Mouse (Mus musculus): ENCODE results near the gene Tnfrsf8. TPM values are rescaled to one million over a fixed set of nuclear protein-coding genes. Genes with fewer than 3 reads are reported as not detected.
"Not testable (repeated sequence)": the region's sequence is repeated elsewhere in the genome, so short reads cannot be mapped to it uniquely, and the experiment has no call there.

Gene Tnfrsf8
- polyA plus RNA-seq, 1 experiment from 2014 or later, result 0.10 TPM

DNA sequence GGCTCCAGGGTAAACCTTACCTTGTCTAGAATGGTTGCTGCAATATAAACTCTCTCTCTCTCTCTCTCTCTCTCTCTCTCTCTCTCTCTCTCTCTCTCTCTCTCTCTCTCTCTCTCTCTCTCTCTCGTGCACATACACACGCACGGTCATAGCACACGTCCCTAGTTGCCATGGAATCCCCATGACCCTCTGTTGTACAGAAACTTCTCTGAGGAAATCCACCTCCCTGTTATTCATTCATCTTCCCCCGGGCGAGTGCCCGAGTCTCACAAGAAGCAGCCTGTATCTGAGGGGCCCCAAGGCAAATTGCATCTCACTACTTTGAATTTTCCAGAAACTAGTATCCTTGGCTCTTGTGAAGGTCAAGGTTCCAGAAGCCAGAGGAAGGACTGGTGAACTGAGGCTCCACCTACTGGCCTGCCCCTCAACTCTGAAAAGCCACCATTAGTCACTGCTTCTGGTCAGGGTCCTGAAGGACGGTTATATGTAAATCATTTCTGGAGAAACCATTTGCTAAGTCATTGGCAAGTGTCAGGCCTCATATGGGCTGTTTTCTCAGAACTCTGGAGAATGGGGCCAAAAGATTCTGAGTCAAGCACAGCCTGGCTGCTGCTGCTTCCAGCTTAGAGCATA lies 8.1 kb upstream of the Tnfrsf8 start:
- H3K36me3 ChIP-seq (replicated peaks), result no peaks in the 10 kb centered on the region
- no peak overlapping the region for H3K27ac ChIP-seq
- H3K27me3 ChIP-seq, result no peaks in the 10 kb centered on the region
- no peaks in the 10 kb centered on the region for H3K4me1 ChIP-seq
- WGBS, result 79% methylated on average over 8 of the region's 8 CpGs
- H3K9me3 ChIP-seq, result no peaks in the 10 kb centered on the region
- H3K4me3 ChIP-seq (replicated peaks), result no peak overlapping the region
- H3K4me2 ChIP-seq, result no peak overlapping the region
- no peak overlapping the region for H3K9ac ChIP-seq
- no peak for ATAC-seq (ENCODE audit: low FRiP score)

DNA sequence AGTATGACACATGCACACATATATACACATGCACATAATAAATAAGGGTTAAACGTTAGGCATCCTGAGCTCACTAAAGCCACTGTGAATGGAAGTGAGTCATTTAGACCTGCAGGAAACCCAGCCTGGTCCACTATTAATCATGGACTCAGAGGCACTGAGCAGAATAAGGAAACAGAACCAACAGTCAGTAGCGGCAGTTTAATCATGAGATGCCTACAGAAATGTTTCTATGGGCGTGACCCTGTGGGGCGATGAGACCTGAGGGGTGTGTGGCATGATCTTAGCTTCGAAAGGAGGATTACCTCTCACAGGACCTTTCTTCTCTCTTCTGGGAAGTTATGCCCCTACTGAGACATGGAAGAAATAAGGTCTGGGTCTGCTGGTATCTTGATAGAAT lies 7.2 kb upstream of the Tnfrsf8 start:
- Histone ChIP-seq H3K4me2 (no peak overlapping the region), H3K4me1 (no peaks in the 10 kb centered on the region), H3K9ac (no peak overlapping the region), H3K36me3 (replicated peaks) (no peaks in the 10 kb centered on the region), H3K4me3 (replicated peaks) (no peak overlapping the region), H3K27ac (no peak overlapping the region), H3K9me3 (no peaks in the 10 kb centered on the region), H3K27me3 (no peaks in the 10 kb centered on the region)
- no peak for ATAC-seq (ENCODE audit: low FRiP score)
- WGBS, result 89% methylated on average over 5 of the region's 5 CpGs

DNA sequence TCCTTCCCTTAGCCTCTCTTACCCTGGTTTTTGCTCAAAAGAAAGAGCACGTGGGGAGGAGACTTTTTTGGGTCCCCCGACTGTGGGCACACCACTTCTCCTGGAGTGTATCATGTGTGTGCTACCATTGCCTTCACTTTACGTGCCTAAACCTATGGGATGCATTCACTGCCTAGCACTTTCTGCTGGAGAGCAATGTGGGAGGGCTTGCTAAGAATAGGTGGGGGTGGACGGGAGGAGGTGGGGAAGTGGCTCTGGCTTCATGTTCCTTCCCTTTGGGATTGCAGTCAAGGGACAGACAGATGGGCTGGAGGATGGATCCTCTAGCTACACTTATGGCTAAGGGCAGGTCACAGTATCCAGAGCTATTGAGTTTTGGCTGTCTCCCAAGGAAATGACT lies 5.7 kb upstream of the Tnfrsf8 start:
- Histone ChIP-seq H3K9ac (no peak overlapping the region), H3K4me2 (no peak overlapping the region), H3K27me3 (0 out of 2 replicates have a peak, but pooled peaks cover 6% of the 10 kb centered on the region), H3K27ac (no peak overlapping the region), H3K36me3 (replicated peaks) (no peaks in the 10 kb centered on the region), H3K4me3 (replicated peaks) (no peak overlapping the region), H3K4me1 (no peaks in the 10 kb centered on the region), H3K9me3 (no peaks in the 10 kb centered on the region)
- 90% methylated on average over 4 of the region's 4 CpGs for WGBS
- no peak for ATAC-seq (ENCODE audit: low FRiP score)

DNA sequence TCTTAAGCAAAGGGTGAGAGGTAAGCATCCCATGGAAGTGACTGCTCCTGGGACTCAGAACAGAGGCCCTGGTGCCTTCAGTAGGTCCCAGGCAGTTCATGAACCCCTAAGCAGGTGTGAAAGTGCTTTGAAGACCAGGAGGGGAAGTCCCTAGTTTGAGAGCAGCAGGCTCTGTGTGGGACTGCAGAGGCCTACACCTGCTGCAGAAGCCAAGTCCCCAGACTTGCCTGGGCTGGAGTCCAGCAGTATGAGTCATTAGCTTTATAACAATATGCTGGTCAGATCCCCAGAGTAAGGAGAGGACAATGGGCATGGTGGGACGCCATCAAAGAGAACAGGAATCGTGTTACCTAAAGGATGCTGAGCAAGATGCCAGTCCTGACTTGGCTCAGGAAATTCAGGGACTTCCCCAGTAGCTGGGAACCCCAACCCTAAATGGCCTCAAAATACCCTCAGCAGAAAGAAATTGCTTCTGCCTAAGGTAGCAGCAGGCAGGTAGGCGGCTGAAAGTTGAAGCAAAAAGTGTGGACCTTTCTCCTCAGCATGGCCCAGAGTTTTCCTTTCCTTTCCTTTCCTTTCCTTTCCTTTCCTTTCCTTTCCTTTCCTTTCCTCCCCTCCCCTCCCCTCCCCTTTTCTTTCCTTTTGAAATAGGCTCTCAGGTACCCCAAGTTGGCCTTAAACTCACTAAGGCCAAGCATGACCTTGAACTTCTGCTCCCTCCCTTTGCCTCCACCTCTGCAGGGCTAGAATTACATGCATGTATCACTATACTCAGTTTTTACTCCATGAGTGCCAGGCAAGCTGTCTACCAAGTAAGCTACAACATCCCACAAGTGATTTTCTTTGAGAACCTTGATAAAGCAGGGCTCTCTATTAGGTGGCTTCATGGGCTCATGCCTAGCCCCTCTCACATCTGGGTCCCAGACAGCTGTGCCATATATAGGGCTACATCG lies 4.6 kb upstream of the Tnfrsf8 start:
- Histone ChIP-seq H3K4me2 (no peak overlapping the region), H3K9ac (no peak overlapping the region), H3K27me3 (peaks cover 17% of the 10 kb centered on the region), H3K36me3 (replicated peaks) (no peaks in the 10 kb centered on the region), H3K9me3 (no peaks in the 10 kb centered on the region), H3K4me3 (replicated peaks) (no peak overlapping the region), H3K27ac (no peak overlapping the region), H3K4me1 (no peaks in the 10 kb centered on the region)
- ATAC-seq (ENCODE audit: low FRiP score), result no peak
- WGBS, result 68% methylated on average over 4 of the region's 4 CpGs

DNA sequence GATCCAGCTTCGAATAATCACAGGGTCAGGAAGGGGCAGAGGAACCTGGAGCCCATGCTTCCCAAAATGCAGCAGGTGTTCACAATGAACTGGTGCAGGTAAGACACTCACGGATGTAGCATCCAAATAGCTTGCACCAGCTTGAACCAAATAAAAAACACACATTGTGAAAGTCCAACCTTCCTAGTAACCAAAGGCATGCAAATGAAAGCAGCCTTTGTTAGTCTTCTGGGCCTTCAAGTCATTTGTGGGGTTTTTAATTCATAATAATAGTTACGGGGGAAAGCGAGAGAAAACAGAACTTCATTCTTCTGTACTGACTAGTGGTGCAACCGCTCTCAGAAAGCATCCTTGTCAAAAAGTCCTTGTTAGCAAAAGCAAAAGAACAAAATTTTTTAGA lies 1.7 kb upstream of the Tnfrsf8 start:
- 85% methylated on average over 5 of the region's 5 CpGs for WGBS
- no peak overlapping the region for H3K4me2 ChIP-seq
- H3K4me1 ChIP-seq, result no peaks in the 10 kb centered on the region
- no peaks in the 10 kb centered on the region for H3K36me3 ChIP-seq (replicated peaks)
- no peak for ATAC-seq (ENCODE audit: low FRiP score)
- H3K27ac ChIP-seq, result no peak overlapping the region
- no peak overlapping the region for H3K4me3 ChIP-seq (replicated peaks)
- H3K9ac ChIP-seq, result no peak overlapping the region
- H3K27me3 ChIP-seq, result peaks cover 20% of the 10 kb centered on the region
- no peaks in the 10 kb centered on the region for H3K9me3 ChIP-seq

DNA sequence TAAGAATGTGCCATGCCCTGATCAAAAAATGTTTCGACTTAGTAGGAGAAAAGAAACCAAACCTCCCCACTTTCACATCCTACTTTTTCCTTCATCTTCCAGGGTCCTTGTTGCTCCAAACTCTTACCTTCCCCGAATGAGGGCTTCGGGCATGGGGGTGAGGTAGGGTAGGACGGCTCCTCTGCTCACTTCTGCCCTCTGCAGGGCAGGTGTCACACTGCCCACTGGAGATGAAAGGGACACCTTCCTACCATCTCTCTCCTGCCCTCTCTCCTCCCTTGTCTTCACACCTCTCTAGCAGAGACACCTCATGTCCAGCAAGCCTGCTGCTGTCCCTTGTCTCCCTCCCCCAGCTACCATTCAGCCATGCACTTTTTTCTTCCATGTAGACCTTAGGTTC lies 998 bp downstream of the Tnfrsf8 start:
- no peaks in the 10 kb centered on the region for H3K36me3 ChIP-seq (replicated peaks)
- H3K4me2 ChIP-seq, result no peak overlapping the region
- WGBS, result 83% methylated on average over 4 of the region's 4 CpGs
- H3K27me3 ChIP-seq, result peaks cover 20% of the 10 kb centered on the region
- ATAC-seq (ENCODE audit: low FRiP score), result no peak
- H3K9ac ChIP-seq, result no peak overlapping the region
- no peaks in the 10 kb centered on the region for H3K9me3 ChIP-seq
- no peak overlapping the region for H3K27ac ChIP-seq
- H3K4me3 ChIP-seq (replicated peaks), result no peak overlapping the region
- H3K4me1 ChIP-seq, result no peaks in the 10 kb centered on the region

DNA sequence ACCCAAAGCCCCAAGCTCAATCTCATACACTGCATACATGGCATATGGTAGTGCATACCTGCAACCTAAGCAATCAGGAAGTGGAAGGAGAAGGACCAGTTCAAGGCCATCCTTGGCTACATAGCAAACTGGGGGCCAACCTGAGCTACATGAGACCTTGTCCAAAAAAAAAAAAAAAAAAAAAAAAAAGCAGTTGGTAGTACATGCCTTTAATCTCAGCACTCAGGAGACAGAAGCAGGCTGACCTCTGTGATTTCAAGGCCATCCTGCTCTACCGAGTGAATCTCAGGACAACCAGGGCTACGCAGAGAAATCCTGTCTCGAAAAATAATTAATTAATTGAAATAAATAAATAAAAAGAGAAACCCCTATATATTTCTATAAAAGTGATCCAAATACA lies 1.7 kb downstream of the Tnfrsf8 start:
- H3K4me1 ChIP-seq, result no peaks in the 10 kb centered on the region
- no peaks in the 10 kb centered on the region for H3K36me3 ChIP-seq (replicated peaks)
- no peak overlapping the region for H3K9ac ChIP-seq
- no peaks in the 10 kb centered on the region for H3K9me3 ChIP-seq
- 90% methylated on average over 3 of the region's 3 CpGs for WGBS
- H3K4me3 ChIP-seq (replicated peaks), result no peak overlapping the region
- H3K27me3 ChIP-seq, result peaks cover 20% of the 10 kb centered on the region
- no peak overlapping the region for H3K4me2 ChIP-seq
- no peak overlapping the region for H3K27ac ChIP-seq
- no peak for ATAC-seq (ENCODE audit: low FRiP score)

DNA sequence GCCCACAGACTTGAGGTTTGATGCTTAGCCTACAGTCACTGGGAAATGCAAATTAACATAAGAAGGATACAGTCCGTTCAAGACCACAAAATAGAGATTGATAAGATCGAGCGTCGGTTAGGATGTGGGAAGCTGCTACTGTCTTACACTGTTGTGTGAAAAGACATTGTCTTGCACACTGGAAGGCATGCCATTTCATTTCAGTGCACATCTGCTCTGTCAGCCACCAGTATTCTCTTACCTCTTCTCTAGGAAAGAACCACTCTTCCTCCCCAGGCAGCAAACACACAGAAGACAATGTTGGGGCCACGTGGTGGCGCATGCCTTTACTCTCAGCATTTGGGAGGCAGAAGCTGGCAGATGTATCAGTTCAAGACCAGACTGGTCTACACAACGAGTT lies 2.4 kb downstream of the Tnfrsf8 start:
- Histone ChIP-seq H3K9me3 (no peaks in the 10 kb centered on the region), H3K27me3 (peaks cover 20% of the 10 kb centered on the region)
- ATAC-seq (ENCODE audit: low FRiP score), result no peak

DNA sequence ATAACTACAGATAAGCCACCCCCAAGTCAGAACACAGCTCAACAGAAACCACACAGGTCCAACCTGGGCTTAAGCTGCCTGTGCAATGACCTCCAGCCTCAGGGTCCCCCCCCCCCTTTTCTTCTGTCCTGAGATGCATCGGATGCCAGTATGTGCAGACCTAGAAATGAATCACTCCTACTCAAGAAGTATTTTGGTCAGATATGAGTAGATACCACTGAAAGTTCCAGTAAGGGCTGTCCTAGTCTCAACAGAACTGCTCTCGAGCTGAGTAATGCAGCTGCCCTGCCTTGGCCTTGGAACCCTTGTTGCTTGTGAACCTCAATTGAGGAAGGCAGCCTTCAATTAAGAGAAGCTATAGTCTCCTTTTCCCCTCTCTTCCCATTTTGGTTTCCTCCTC lies 4.1 kb downstream of the Tnfrsf8 start:
- no peak overlapping the region for H3K27ac ChIP-seq
- no peak overlapping the region for H3K9ac ChIP-seq
- WGBS, result 78% methylated on average over 2 of the region's 2 CpGs
- H3K36me3 ChIP-seq (replicated peaks), result no peaks in the 10 kb centered on the region
- peaks cover 16% of the 10 kb centered on the region for H3K27me3 ChIP-seq
- no peak for ATAC-seq (ENCODE audit: low FRiP score)
- H3K4me1 ChIP-seq, result no peaks in the 10 kb centered on the region
- H3K4me2 ChIP-seq, result no peak overlapping the region
- no peaks in the 10 kb centered on the region for H3K9me3 ChIP-seq
- no peak overlapping the region for H3K4me3 ChIP-seq (replicated peaks)

More for the DNA sequence above, 2.4 kb downstream of the Tnfrsf8 start:
- Histone ChIP-seq H3K9ac (no peak overlapping the region), H3K4me3 (replicated peaks) (no peak overlapping the region), H3K36me3 (replicated peaks) (no peaks in the 10 kb centered on the region), H3K4me2 (no peak overlapping the region), H3K27ac (no peak overlapping the region), H3K4me1 (no peaks in the 10 kb centered on the region)
- 81% methylated on average over 7 of the region's 7 CpGs for WGBS

DNA sequence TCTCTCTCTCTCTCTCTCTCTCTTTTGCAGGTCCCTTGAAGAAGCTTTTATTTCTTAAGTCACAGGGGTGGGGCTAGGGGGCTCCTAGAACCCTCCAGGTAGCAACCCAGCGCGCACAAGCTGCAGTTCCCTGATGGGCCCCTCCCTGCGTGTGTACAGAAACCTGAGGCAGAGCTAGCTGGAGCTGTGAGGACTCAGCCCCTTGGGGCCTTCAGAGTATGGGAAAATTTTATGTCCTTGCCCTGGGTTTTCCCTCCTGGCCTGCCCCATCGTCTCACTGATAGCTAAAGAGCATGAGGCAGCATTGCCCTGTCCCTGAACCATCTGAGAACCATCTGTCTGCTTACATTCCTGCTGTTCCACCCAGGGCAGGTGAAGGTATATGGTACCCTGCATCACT lies 8.5 kb downstream of the Tnfrsf8 start:
- H3K27ac ChIP-seq, result no peak overlapping the region
- H3K4me2 ChIP-seq, result no peak overlapping the region
- WGBS, result 39% methylated on average over 4 of the region's 4 CpGs
- H3K9ac ChIP-seq, result no peak overlapping the region
- ATAC-seq (ENCODE audit: low FRiP score), result no peak
- H3K27me3 ChIP-seq, result no peaks in the 10 kb centered on the region
- no peak overlapping the region for H3K4me3 ChIP-seq (replicated peaks)
- H3K9me3 ChIP-seq, result no peaks in the 10 kb centered on the region
- H3K36me3 ChIP-seq (replicated peaks), result no peaks in the 10 kb centered on the region
- no peaks in the 10 kb centered on the region for H3K4me1 ChIP-seq

DNA sequence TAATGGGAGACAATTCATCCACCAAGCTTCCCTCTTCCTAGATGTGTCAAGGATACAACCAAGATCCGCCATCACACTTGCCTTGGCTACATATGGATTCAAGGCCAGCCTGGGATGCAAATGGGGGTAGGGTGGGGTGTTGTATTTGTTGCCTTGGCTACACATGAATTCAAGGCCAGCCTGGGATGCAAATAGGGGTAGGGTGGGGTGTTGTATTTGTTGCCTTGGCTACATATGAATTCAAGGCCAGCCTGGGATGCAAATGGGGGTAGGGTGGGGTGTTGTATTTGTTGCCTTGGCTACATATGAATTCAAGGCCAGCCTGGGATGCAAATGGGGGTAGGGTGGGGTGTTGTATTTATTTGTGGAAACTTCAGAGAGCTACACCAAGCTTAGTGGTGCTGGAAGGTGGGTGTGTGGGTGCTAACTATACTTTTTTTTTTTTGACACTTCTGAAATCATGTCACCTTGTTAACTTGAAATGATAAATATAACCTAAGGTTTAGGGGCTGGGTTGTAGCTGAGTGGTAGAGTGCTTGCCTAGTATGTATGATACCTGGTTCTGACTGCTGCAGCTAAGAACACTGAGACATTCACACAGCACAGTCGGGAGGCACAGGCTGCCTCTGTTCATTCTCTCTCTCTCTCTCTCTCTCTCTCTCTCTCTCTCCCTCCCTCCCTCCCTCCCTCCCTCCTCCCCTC lies 9.2 kb downstream of the Tnfrsf8 start:
- not testable (repeated sequence) for H3K9me3 ChIP-seq; H3K27me3 ChIP-seq; H3K27ac ChIP-seq; H3K9ac ChIP-seq; H3K4me1 ChIP-seq; H3K4me2 ChIP-seq; H3K36me3 ChIP-seq (replicated peaks); H3K4me3 ChIP-seq (replicated peaks); ATAC-seq (ENCODE audit: low FRiP score)
- 54% methylated on average over 2 of the region's 2 CpGs for WGBS

DNA sequence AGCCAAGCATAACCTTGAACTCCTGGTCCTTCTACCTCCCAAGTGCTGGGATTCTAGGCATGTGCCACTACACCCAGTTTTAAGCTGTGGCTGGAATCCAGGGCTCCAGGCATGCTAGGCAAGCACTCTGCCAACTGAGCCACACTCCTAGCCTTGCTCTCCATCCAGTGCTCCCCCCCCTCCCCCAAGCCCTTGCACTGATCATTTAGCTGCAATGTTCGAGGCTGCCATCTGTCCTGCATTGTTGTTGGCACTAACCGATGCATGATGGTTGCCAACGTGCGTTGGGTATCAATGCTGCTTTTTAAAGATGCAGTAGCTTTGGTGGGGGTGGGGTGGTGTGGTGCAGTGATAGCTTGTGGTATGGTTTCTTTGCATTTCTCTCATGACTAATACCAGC lies 10.9 kb downstream of the Tnfrsf8 start:
- Histone ChIP-seq H3K36me3 (replicated peaks) (no peaks in the 10 kb centered on the region), H3K27ac (no peak overlapping the region), H3K4me2 (no peak overlapping the region), H3K4me3 (replicated peaks) (no peak overlapping the region), H3K9ac (no peak overlapping the region), H3K9me3 (no peaks in the 10 kb centered on the region), H3K27me3 (no peaks in the 10 kb centered on the region), H3K4me1 (no peaks in the 10 kb centered on the region)
- 68% methylated on average over 4 of the region's 4 CpGs for WGBS
- ATAC-seq (ENCODE audit: low FRiP score), result no peak

All from forebrain, embryonic 12.5 days (tissue).